Mouse (Mus musculus) liver, embryonic 14.5 days (tissue): ENCODE data around the gene Kbtbd2.

Experiments
- CTCF ChIP-seq: IDR thresholded peaks from 2 replicates; pipeline ENCODE4 v1.5.1; 2016; ENCODE audit warnings: antibody characterized with exemption, low read depth, control low read depth
- EP300 ChIP-seq: IDR thresholded peaks from 2 replicates; pipeline ENCODE4 v1.6.1; 2016; ENCODE audit warnings: antibody characterized with exemption, low read depth

DNA sequence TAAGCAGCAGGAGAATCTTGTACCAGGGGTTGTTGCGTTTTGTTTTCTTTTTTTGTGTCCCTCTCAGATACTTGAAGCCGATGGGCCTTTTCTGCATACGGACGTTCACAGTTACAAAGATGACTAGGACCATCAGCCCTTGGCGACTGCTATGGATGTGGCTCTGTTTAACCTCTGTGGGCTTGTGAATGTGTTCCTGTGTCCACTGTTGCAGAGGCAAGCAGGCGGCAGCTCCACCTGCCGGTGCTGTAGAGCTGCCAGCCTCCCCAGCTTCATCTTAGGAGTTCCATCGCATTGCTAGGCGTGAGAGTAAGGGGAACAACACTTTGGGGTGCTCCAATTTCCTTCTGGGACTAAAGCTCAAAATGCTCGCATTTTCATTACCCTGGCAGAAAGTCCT lies 37.9 kb upstream of the Kbtbd2 start:
- TF ChIP-seq CTCF (peak; percentile 16; the same call in 1 of the 2 replicates), EP300 (no peak)
